Mouse (Mus musculus): ENCODE data around the gene Inpp1. TPM values are rescaled to one million over a fixed set of nuclear protein-coding genes. Genes with fewer than 3 reads are reported as not detected.
A peak's percentile ranks its signal among the peaks of the same experiment; 100 is the strongest.
"Not testable (repeated sequence)": the region's sequence is repeated elsewhere in the genome, so short reads cannot be mapped to it uniquely, and the experiment has no call there.

The Inpp1 gene
- polyA plus RNA-seq (2012; rRNA removed), result 31.2 and 32.5 TPM in 2 replicates

GRCm38 (mm10) chr1:52816910-52817812 is at the start of gene Inpp1:
TSS of gene Inpp1 (minus strand) at chr1:52817688.
- Histone ChIP-seq H3K4me1 (ENCODE audit: control insufficient read depth, insufficient read depth, low read length) (peaks cover 2% of the 10 kb centered on the region; the same call in 1 of the 2 replicates), H3K27ac (ENCODE audit: control insufficient read depth, insufficient read depth, low read depth, low read length) (peak within 1 kb of the TSS; percentile 51), H3K4me3 (ENCODE audit: control insufficient read depth, low read depth, low read length) (peak within 1 kb of the TSS; percentile 90), H3K36me3 (ENCODE audit: control insufficient read depth, insufficient read depth, low read length) (no peaks in the 10 kb centered on the region), H3K27me3 (ENCODE audit: control insufficient read depth, insufficient read depth, low read length) (peaks cover 3% of the 10 kb centered on the region)
- TF ChIP-seq CTCF (IDR thresholded peaks at IDR 0.05; ENCODE audit: control insufficient read depth, insufficient read depth, insufficient replicate concordance, low read depth, low read length) (no peak), POLR2A (IDR thresholded peaks at IDR 0.05; ENCODE audit: control insufficient read depth, low read depth, low read length) (peak; percentile 13; the same call in 1 of the 2 replicates)

- no peaks in the 10 kb centered on the region for H3K4me1 ChIP-seq (ENCODE audit: control insufficient read depth, insufficient read depth, low read length)
- H3K27ac ChIP-seq (ENCODE audit: control insufficient read depth, insufficient read depth, low read depth, low read length), result no peak overlapping the region
- H3K27me3 ChIP-seq (ENCODE audit: control insufficient read depth, insufficient read depth, low read length), result no peaks in the 10 kb centered on the region
- no peak overlapping the region for H3K4me3 ChIP-seq (ENCODE audit: control insufficient read depth, low read depth, low read length)
- H3K36me3 ChIP-seq (ENCODE audit: control insufficient read depth, insufficient read depth, low read length), result no peaks in the 10 kb centered on the region
- TF ChIP-seq POLR2A (IDR thresholded peaks at IDR 0.05; ENCODE audit: control insufficient read depth, low read depth, low read length) (no peak), CTCF (IDR thresholded peaks at IDR 0.05; ENCODE audit: control insufficient read depth, insufficient read depth, insufficient replicate concordance, low read depth, low read length) (no peak)
Measured at GRCm38 (mm10) chr1:52866007-52866406, 48.5 kb upstream of the Inpp1 start.

GRCm38 (mm10) chr1:52864220-52864619 is 46.7 kb upstream of the Inpp1 start:
- no peak overlapping the region for H3K27ac ChIP-seq (ENCODE audit: control insufficient read depth, insufficient read depth, low read depth, low read length)
- H3K36me3 ChIP-seq (ENCODE audit: control insufficient read depth, insufficient read depth, low read length), result no peaks in the 10 kb centered on the region
- no peaks in the 10 kb centered on the region for H3K27me3 ChIP-seq (ENCODE audit: control insufficient read depth, insufficient read depth, low read length)
- no peak for TF ChIP-seq CTCF (IDR thresholded peaks at IDR 0.05; ENCODE audit: control insufficient read depth, insufficient read depth, insufficient replicate concordance, low read depth, low read length)
- TF ChIP-seq POLR2A (IDR thresholded peaks at IDR 0.05; ENCODE audit: control insufficient read depth, low read depth, low read length), result no peak
- H3K4me1 ChIP-seq (ENCODE audit: control insufficient read depth, insufficient read depth, low read length), result no peaks in the 10 kb centered on the region
- H3K4me3 ChIP-seq (ENCODE audit: control insufficient read depth, low read depth, low read length), result no peak overlapping the region

GRCm38 (mm10) chr1:52855904-52856601 is 38.6 kb upstream of the Inpp1 start:
- TF ChIP-seq CTCF (IDR thresholded peaks at IDR 0.05; ENCODE audit: control insufficient read depth, insufficient read depth, insufficient replicate concordance, low read depth, low read length) (no peak), POLR2A (IDR thresholded peaks at IDR 0.05; ENCODE audit: control insufficient read depth, low read depth, low read length) (no peak)
- no peak overlapping the region for H3K4me3 ChIP-seq (ENCODE audit: control insufficient read depth, low read depth, low read length)

GRCm38 (mm10) chr1:52854029-52854428 is 36.5 kb upstream of the Inpp1 start:
- H3K36me3 ChIP-seq (ENCODE audit: control insufficient read depth, insufficient read depth, low read length); H3K4me3 ChIP-seq (ENCODE audit: control insufficient read depth, low read depth, low read length); H3K4me1 ChIP-seq (ENCODE audit: control insufficient read depth, insufficient read depth, low read length); H3K27me3 ChIP-seq (ENCODE audit: control insufficient read depth, insufficient read depth, low read length); H3K27ac ChIP-seq (ENCODE audit: control insufficient read depth, insufficient read depth, low read depth, low read length): not testable (repeated sequence)

More at GRCm38 (mm10) chr1:52855904-52856601, 38.6 kb upstream of the Inpp1 start:
- Histone ChIP-seq H3K27me3 (ENCODE audit: control insufficient read depth, insufficient read depth, low read length) (no peaks in the 10 kb centered on the region), H3K4me1 (ENCODE audit: control insufficient read depth, insufficient read depth, low read length) (no peaks in the 10 kb centered on the region), H3K36me3 (ENCODE audit: control insufficient read depth, insufficient read depth, low read length) (no peaks in the 10 kb centered on the region), H3K27ac (ENCODE audit: control insufficient read depth, insufficient read depth, low read depth, low read length) (no peak overlapping the region)

- no peak for TF ChIP-seq CTCF (IDR thresholded peaks at IDR 0.05; ENCODE audit: control insufficient read depth, insufficient read depth, insufficient replicate concordance, low read depth, low read length)
- no peak for TF ChIP-seq POLR2A (IDR thresholded peaks at IDR 0.05; ENCODE audit: control insufficient read depth, low read depth, low read length)
- Histone ChIP-seq H3K4me1 (ENCODE audit: control insufficient read depth, insufficient read depth, low read length) (peaks cover 2% of the 10 kb centered on the region), H3K4me3 (ENCODE audit: control insufficient read depth, low read depth, low read length) (no peak overlapping the region), H3K27ac (ENCODE audit: control insufficient read depth, insufficient read depth, low read depth, low read length) (no peak overlapping the region), H3K36me3 (ENCODE audit: control insufficient read depth, insufficient read depth, low read length) (no peaks in the 10 kb centered on the region), H3K27me3 (ENCODE audit: control insufficient read depth, insufficient read depth, low read length) (no peaks in the 10 kb centered on the region)
Measured at GRCm38 (mm10) chr1:52849422-52849821, 31.9 kb upstream of the Inpp1 start.

GRCm38 (mm10) chr1:52846556-52846955 is 29.1 kb upstream of the Inpp1 start:
- H3K36me3 ChIP-seq (ENCODE audit: control insufficient read depth, insufficient read depth, low read length), result no peaks in the 10 kb centered on the region
- H3K27me3 ChIP-seq (ENCODE audit: control insufficient read depth, insufficient read depth, low read length), result no peaks in the 10 kb centered on the region
- H3K4me3 ChIP-seq (ENCODE audit: control insufficient read depth, low read depth, low read length), result peak overlapping the region; percentile 38
- no peak overlapping the region for H3K27ac ChIP-seq (ENCODE audit: control insufficient read depth, insufficient read depth, low read depth, low read length)
- peaks cover 2% of the 10 kb centered on the region for H3K4me1 ChIP-seq (ENCODE audit: control insufficient read depth, insufficient read depth, low read length)
- TF ChIP-seq CTCF (IDR thresholded peaks at IDR 0.05; ENCODE audit: control insufficient read depth, insufficient read depth, insufficient replicate concordance, low read depth, low read length), result no peak
- TF ChIP-seq POLR2A (IDR thresholded peaks at IDR 0.05; ENCODE audit: control insufficient read depth, low read depth, low read length), result no peak

Measured in testis, adult 2 months (tissue).